Mouse (Mus musculus) right cerebral cortex, postnatal 14 days (tissue): ENCODE measurements around the gene Ppp1r15b.

Source experiments
- DNase-seq: peaks from one replicate; pipeline ENCODE4 v3.0.0; 2022

Ppp1r15b gene

DNA sequence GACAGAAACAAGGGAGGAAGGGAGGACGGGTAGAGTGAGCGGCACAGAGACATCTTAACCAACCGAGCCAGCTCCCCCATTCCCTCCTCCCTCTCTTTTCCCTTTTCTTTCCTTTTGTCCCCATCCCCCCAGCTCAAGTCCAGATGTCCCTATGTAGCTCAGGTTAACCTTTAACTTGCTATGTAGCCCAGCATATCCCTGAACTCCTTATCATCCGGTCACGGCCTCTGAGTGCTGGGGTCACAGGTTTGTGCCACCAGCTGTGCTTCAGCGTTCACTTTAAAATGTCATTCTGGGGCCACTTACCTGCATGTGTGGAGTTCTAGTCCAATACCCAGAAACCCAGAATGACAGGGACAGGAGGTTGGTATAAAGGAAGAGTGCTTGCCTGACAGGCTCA is 6.8 kb upstream of the Ppp1r15b start:
- DNase-seq = no peak

DNA sequence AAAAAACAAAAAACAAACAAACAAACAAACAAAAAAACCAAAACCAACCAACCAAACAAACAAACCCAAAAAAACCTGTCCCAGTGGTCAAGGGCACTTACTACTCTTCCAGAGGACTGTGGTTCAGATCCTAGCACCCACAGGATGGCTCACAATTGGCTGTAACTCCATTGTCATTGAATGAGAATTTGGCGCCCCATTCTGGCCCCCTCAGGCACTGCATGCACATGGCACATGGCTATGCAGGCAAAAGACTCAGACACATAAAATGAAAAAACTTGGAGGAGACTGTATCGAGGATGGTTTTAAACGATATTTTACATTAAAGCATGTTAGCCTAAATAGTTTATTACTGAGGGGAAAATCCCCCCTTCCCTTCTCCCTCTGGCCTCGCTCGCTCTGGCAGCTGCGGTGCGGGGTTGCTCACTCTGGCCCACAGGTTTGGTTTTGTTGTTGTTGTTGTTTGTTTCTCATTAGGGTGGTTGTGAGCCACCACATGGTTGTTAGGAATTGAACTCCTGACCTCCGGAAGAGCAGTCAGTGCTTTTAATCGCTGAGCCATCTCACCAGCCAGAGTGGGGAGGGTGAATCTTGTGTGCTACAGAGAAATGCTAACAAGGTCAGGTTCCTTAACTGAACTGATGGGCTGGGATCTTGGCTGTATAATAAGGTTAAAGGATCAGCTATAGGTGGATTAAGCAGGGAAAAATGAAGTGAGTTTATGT is 5.1 kb upstream of the Ppp1r15b start:
- DNase-seq = no peak

GRCm38 (mm10) chr1:133126365-133126740 is 4.6 kb upstream of the Ppp1r15b start:
- no peak for DNase-seq

DNA sequence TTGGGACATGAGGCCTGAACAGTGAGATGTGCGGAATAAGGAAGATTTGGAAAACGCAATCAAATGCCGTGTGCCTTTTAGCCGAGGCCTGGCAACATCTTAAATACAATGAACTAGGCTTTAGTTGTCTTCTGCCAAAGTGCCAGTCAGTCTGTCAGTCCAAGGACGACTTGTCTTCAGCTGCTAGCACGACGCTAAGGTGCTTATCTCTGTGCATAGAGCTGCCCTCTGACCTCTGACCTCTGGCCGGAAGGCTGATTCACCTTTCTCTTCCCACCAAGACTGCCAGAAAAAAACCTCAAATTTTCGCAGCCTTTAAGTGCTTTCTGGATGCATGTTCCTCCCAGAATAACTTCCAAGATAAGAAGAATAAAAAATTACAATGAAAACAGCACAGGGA is 3.6 kb upstream of the Ppp1r15b start:
- DNase-seq = no peak

DNA sequence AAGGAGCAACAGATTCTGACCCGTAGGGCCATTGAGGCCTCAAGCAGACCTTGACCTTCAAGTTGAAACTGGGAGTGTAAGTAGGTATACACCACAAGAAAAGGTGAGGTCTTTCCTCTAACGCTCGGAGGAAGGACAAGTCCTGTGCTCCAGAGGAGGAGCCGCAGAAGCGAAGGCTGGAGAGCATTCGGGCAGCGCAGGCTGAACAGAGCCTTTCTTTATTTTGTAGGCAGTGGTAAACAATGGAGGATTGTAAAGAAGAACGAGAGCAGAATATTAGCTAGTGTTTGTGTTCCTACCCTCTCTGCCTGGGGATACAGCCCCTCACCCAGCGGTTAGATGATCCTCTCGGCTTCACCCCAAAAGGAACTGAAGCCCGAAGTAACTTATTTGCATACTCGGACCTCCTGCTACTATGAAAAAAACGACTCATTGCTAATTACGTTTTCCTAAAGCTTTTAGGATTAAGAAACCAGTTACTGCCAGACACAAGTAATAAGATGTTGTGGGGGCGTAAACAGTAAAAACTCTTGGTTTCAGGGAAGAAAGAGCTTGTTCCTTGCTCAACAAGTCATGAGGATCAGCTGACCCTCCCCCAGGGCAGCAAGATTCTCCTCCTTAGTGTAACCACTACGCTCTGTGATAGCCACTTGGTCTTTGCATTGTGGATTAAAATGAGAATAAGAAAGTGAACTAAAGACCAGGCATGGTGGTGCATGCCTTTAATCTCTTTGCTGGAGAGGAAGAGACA is 1.3 kb upstream of the Ppp1r15b start:
- DNase-seq = no peak

- no peak for DNase-seq
These were observed 590 bp downstream of the Ppp1r15b start for GRCm38 (mm10) chr1:133131561-133131905.

- DNase-seq = no peak
These were observed 993 bp downstream of the Ppp1r15b start for GRCm38 (mm10) chr1:133131936-133132335.

GRCm38 (mm10) chr1:133132388-133133326 is 1.7 kb downstream of the Ppp1r15b start:
- no peak for DNase-seq

DNA sequence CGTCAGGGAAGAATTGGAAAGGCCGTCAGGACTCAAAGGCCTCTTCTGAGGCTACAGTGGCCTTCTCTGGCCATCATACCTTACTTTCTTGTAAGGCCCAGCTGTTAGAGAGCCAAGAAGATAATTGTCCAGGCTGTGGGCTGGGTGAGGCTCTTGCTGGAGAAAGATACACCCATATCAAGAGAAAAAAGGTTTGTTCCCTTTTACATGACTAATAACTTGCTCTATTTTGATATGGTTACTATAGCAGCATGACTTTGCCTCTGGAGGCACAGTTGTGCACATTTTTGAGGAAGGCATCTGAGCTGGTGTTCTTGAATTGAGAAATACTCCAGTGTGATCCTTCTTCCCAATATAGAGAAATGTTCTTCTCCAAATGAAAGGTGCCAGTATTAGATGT is 2.5 kb downstream of the Ppp1r15b start:
- DNase-seq = no peak

DNA sequence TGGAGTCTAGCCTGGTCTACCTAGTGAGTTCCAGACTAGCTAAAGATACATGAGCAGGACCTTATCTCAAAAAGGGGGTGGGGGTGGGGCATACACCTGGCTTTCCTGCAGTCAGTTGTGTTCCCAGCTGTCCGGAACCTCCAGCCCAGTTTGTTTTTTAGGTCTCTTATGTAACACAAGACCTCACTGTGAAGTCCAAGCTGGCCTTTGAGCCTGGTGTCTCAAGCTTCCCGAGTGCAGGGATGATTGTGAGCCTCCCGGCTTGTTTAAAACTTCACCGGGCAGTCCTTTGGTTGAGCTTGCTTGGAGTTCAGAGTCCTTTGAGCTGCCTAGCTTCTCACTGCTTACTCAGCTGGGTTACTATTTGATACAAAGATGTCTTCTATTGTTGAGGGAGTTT is 3.1 kb downstream of the Ppp1r15b start:
- DNase-seq = no peak

DNA sequence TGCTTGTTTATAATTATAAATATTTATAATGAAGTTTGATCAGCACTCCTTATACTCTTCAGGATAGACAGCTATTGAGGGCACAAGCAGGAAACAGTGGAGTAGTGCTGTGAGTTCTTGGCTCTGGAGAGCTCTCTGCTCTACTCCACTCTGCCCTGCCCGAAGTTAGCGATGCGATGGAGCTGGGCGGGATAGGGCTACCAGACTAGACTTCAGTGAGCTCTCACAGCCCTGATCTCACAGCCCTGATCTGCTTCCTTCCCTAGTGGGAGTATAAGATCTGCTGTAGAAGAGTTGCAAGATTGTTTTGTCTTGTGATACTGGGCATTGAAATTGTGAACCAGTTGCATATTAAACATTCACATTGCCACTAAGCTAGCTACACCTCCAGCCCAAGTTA is 3.9 kb downstream of the Ppp1r15b start:
- no peak for DNase-seq

- no peak for DNase-seq
These were observed 4.9 kb downstream of the Ppp1r15b start for GRCm38 (mm10) chr1:133135808-133136207.

DNA sequence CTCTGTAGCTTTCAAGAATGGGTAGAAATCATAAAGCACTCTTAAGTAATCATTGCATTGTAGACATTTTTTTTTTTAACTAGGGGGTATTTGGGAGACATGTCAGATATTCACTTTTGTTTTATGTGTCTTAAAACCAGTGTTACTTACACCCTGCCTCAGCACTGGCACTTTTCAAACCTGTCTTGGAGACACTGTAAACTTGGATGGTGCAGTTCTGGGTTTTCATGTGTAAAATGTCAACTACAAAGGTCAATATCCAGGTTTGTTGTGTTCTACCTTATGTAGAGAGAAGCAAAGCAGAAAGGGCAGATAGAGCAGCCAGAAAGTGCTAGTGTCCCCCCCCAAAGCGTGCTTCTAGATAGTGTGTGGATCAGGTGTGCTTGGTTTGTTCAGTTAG is 7.5 kb downstream of the Ppp1r15b start:
- no peak for DNase-seq

DNA sequence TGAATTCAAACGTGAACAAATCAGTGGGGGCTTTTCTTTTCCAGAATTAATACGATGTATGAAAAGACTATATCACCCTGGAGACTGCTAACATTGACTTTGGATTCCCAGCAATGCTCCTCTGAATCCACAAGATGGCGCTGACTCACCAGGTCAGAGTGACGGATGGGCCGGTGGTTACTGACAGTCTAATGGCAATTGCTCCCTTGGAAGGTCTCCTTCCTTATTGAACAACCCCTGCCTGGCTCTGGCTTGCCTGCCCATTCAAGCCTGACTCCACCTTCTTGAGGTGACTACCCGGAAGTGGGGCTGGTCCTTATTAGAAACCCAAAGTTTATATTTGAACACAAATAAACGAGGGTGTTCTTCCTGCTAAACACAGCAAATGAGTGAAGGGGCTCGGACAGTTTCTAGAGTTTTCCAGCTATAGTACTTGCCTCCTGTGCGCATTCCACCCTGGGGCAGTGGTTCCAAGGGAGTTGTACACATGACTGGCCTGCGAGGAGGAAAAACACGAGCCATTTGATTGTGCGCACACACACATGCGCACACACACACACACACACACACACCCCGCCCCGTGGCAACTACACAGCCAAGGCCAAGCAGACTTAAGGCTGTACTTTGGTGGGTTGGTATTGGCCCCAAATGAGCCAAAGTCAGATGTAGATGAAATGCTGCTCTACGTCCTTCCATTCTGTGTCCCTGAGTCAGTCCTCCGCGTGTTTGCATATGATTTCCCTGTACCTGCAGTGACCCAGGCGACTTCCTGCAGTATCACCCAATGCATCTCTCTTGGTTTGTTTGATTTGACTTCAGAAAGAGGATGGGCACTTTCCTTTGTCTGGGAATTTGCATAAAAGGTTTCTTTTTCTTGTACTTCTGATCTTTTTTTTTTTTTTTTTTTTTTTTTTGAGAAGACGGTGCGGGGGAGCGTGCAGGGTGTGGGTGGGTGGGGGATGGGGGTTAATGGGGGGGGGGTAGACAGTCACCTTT is 15.4 kb downstream of the Ppp1r15b start:
- DNase-seq = peak; percentile 33

- DNase-seq = no peak
These were observed 16.4 kb downstream of the Ppp1r15b start for GRCm38 (mm10) chr1:133147324-133147723.

- DNase-seq = no peak
These were observed 17.2 kb downstream of the Ppp1r15b start for GRCm38 (mm10) chr1:133148122-133148521.

DNA sequence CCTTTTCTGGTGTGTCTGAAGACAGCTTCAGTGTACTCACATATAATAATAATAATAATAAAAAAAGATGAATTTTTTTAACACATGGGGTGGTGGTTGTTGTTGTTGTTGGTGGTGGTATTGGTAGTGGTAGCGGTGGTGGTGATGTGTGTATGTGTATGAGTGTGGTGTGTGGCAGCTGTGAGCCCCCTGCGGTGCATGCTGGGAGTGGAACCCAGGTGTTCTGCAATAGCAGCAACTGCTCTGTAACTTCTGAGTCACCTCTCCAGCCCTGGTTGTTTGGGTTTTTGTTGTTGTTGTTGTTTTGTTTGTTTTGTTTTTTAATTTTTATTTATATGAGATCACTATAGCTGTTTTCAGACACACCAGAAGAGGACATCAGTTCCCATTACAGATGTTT is 19.6 kb downstream of the Ppp1r15b start:
- no peak for DNase-seq

GRCm38 (mm10) chr1:133152213-133152612 is 21.3 kb downstream of the Ppp1r15b start:
- DNase-seq = no peak

GRCm38 (mm10) chr1:133155270-133155669 is 24.3 kb downstream of the Ppp1r15b start:
- DNase-seq = no peak

DNA sequence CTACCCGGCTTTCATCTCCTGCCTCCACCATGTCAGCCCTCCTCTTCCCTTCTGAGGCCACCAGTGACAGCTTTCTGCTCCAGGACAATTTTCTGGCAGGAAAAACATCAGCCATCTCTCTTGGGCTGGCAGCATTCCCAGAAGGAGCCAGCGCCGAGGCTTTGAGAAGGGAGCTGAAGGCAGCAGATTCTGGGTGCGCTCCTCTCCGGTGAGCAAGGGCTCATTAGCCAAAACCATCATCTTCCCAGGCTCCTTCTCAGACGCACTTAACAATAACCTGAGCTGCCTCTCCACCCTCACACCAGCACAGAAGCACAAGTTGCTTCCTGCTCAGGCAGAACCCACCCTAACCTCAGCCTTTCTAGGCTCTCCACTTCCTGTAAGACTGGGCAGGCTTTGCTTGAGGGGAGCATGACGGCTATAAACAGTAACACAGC is 28.2 kb downstream of the Ppp1r15b start:
- DNase-seq = peak; percentile 67

GRCm38 (mm10) chr1:133161559-133161958 is 30.6 kb downstream of the Ppp1r15b start:
- DNase-seq = no peak

GRCm38 (mm10) chr1:133162046-133162445 is 31.1 kb downstream of the Ppp1r15b start:
- no peak for DNase-seq
